Mouse (Mus musculus) heart, adult 9 months (tissue): ENCODE data around the gene Ppp1r8.
"Not testable (repeated sequence)": the region's sequence is repeated elsewhere in the genome, so short reads cannot be mapped to it uniquely, and the experiment has no call there.

ENCODE experiments used
- DNase-seq, 2 experiments: peaks; one replicate each; pipeline ENCODE4 v3.0.0; 2022; ENCODE audit warnings: low spot score in 2 of 2

Ppp1r8 gene

DNA sequence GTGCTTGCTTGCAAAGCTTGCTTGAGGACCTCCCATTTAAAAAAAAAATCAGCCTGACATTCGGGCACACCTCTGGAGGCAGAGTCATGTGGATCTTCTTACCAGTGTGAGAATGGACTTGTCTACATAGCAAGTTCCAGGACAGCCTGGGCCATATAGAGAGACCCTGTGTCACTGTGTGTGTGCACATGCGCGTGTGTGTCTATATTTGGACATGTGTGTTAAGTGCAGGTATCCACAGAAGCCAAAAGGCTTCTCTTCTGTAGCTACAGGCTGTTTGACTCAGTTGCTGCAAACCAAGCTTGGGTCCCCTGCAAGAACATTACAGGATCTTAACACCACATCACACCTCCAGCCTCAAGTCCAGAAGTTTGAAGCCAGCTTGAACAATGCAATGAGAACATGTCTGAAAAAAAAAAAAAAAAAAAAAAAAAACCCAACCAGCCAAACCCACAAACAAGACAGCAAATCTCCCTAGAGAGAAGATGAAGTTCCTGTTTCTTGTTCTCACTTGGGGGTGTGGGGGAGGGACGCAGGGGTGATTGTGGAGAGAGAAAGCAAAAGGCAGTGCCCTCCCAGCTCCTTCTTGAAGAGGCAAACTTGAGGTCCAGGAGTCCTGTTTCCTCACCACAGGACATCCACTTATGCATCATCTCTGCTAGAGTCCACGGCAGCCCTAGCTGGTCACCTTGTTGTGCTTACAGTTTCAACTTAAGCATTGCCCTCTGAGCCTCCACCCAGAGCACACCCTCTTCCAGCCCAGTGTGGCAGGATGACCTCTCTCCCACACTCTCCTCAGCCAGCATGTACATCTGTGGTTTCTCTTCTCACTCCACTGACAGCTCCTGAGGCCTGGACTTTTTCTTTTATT, 35.0 kb downstream of the Ppp1r8 start:
- DNase-seq = peak in 1 of 2 experiments; percentile 26

DNA sequence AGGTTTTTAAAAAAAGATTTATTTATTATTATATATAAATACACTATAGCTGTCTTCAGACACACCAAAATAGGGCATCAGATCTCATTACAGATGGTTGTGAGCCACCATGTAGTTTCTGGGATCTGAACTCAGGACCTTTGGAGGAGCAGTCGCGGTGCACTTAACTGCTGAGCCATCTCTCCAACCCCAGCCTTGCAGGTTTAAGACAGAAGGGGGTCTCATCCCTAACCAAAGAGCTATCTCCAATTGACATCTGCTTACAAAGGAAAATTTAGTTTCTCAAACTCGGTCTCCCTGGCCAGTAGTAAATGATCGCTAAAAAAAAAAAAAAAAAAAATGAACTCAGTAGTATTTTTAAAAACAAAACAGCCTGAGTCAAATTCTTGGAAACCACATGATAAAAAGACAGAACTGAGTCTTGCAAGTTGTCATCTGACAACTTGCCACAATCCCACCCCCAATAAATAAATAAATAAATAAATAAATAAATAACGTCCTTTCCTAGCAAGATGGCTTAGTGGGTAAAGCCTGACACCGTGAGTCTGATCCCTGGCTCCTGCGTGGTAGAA, 36.3 kb downstream of the Ppp1r8 start:
- no peak for DNase-seq

DNA sequence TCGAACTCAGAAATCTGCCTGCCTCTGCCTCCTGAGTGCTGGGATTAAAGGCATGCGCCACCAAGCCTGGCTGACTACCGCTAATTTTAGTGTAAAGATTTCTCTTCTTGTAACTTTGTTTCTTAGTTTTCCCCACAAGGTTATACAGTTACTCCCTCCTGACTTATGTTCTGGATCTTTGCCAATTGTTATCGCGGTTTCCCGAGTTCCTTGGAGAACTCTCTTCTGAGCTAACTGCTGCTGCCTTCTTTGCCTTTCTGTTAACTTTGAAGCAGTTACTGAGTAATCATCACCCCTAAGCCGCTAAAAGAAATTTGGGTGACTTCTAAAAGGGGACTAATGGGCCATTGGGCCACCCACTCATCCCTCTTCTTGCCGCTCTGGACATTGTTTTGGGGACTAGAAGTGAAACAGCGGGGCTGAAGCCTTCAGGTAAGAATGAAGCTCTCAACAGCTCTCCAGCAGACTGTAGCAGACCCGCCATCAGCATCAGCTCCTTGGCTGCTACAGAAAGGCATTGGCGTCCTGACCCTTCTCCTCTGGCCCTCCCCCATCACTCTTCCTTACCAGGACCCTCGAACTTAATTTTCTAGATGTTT, 37.3 kb downstream of the Ppp1r8 start:
- no peak for DNase-seq

- DNase-seq = no peak
Observed at GRCm38 (mm10) chr4:132805146-132805545, 37.8 kb downstream of the Ppp1r8 start.

DNA sequence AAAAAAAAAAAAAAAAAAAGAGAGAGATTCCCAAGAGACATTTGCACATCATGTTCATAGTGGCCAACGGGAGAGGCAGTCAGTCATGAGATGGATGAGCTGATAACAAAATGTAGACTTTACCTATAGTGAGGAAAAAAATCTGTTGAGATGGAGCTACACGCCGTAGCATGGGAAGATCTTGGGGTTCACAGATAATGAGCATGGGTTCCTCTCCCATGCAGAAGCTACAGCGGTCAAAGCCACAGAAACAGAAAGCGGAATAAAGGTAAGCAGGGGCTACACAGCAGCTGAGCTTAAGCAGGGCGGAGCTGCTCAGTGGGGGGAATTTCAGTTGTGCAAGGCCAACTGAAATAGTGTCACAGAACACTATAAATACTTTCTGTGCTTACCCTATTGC, 38.6 kb downstream of the Ppp1r8 start:
- peak in 1 of 2 experiments; percentile 34 for DNase-seq

- no peak for DNase-seq
Observed at GRCm38 (mm10) chr4:132803876-132804275, 39.1 kb downstream of the Ppp1r8 start.

- DNase-seq = no peak
Observed at GRCm38 (mm10) chr4:132803212-132803611, 39.8 kb downstream of the Ppp1r8 start.

- DNase-seq = peak; percentile 61 to 82
Observed at GRCm38 (mm10) chr4:132802171-132802637, 40.8 kb downstream of the Ppp1r8 start.

- DNase-seq = no peak
Observed at GRCm38 (mm10) chr4:132801176-132802077, 41.5 kb downstream of the Ppp1r8 start.

DNA sequence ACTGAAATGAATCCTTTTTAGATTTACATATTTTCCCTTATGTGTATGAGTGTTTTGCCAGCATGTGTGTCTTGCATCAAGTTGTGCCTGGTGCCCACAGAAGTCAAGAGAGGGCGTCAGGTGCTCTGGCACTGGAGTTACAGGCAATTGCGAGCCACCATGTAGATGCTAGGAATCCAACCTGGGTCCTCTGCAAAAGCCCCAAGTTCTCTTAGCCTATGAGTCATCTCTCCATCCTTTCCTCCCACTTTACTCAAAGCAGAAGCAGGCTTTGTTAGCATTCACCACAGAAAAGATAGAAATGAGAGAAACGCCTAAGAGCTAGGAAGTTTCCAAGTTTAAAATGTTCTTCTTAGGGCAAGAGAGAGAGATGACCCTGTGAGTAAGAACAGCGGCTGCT, 43.1 kb downstream of the Ppp1r8 start:
- DNase-seq = no peak

- DNase-seq = not testable (repeated sequence)
Observed at GRCm38 (mm10) chr4:132798666-132799065, 44.3 kb downstream of the Ppp1r8 start.

DNA sequence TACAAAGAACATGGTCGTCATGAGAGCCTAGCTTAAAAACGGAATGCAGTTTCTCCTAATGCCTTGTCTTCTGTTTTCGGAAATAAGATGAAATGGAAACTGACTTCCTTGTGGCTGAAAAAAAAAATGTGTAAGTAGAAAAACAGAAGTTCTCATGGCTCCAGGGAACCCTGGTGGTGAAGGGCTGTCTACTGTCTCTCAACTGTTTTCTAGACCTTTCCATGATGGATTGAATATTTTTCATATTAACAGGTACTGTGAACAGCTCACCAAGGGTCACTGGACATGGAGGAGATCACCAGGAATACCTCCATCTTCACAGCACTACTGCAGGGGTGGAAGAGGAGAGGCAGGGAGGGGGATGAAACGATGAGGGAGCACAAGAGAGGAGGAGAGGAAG, 44.9 kb downstream of the Ppp1r8 start:
- DNase-seq = no peak

- no peak for DNase-seq
Observed at GRCm38 (mm10) chr4:132797461-132797860, 45.5 kb downstream of the Ppp1r8 start.

- DNase-seq = peak; percentile 67 to 79
Observed at GRCm38 (mm10) chr4:132796196-132796886, 46.6 kb downstream of the Ppp1r8 start, which contains the start of gene Themis2. TSS of gene Themis2 (minus strand) at chr4:132796387.

DNA sequence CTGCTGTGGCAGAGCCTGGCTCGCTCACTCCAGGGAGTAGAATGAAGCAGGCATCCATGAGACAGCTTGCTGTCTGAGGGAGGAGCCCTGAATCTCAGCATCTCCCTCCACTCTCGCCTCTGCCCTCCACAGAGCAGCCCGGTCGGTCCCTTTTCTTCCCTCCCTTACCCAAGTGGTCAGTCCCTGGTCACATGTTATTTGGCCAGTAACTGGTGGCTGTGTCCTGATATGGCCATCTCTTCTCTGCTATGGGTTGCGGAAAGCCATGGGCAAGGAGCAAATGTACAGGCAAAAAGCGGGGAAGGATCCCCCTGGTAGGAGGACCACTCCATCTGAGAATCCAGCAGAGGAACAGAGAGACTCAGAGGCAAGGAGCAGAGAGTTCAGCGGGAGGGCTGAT, 47.8 kb downstream of the Ppp1r8 start:
- DNase-seq = no peak

GRCm38 (mm10) chr4:132794760-132795159, 48.2 kb downstream of the Ppp1r8 start:
- no peak for DNase-seq

DNA sequence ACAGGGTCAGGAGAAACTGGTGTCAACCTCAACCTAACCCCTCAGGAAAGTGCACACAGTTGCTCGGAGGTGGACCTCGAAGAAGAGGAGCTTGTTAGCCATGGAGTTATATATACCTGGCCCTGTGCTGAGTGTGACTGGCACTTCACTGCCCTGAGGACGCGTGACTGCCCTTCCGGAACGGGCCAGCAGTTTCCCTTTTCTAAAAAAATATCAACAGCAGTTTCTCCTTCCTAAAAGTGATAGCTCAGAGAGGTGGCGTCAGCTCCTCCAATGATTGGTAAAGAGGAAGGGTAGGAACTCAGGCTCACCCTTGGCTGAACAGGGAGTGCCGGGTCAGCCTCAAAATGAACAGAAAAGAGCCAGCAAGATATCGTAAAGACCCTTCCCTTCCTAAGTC, 48.9 kb downstream of the Ppp1r8 start:
- DNase-seq = no peak

DNA sequence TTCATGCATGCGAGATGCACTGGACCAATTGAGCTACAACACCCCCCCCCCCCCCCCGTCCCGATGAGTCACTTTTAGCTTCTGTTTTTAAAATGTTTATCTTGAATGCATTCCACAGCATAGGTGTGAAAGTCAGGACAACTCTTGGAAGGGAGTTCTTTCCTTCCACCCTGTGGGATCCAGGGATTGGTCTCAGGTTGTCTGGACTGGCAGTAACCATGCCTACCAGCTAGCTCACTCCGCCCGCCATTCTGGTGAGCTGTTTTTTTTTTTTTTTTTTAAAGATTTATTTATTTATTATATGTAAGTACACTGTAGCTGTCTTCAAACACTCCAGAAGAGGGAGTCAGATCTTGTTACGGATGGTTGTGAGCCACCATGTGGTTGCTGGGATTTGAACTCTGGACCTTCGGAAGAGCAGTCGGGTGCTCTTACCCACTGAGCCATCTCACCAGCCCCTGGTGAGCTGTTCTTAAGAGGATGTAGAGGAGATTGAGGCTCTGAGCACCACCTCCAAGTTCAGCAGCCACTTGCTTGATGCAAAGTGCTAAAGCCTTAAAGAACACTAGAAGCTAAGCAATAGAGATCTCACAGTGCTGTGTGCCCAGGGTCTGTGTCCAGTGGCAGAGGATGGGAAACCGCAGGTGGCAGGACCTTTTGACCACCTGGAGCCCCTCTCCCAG, 49.5 kb downstream of the Ppp1r8 start:
- DNase-seq = not testable (repeated sequence)

GRCm38 (mm10) chr4:132789731-132790130, 53.2 kb downstream of the Ppp1r8 start:
- no peak for DNase-seq

- no peak for DNase-seq
Observed at GRCm38 (mm10) chr4:132785228-132785627, 57.7 kb downstream of the Ppp1r8 start.
